Mouse (Mus musculus) hindbrain, embryonic 16.5 days (tissue): ENCODE data around the gene Olfr427. TPM values are rescaled to one million over a fixed set of nuclear protein-coding genes. Genes with fewer than 3 reads are reported as not detected.

Source experiments
- polyA plus RNA-seq: library from polyadenylated mRNA; unstranded; fragments of >200 nt; fragmentation: Nextera tagmentation; extraction: Ambion mirVana; gene quantifications from 2 replicates; pipeline ENCODE4 v1.2.1, GENCODE M21; 2015

Olfr427 gene
- polyA plus RNA-seq, 1 experiment from 2014 or later: not detected

Other genes with a start within 250 kb of the Olfr427 start
- 0.31 and 0.46 TPM in 2 replicates for gene Ifi211, start 183.8 kb upstream of the Olfr427 start, polyA plus RNA-seq
- 1.3 and 2.0 TPM in 2 replicates for gene Mndal, start 154.4 kb upstream of the Olfr427 start, polyA plus RNA-seq
- 0.65 and 1.2 TPM in 2 replicates for gene Ifi203, start 154.2 kb upstream of the Olfr427 start, polyA plus RNA-seq
- gene Ifi202b, start 114.1 kb upstream of the Olfr427 start, polyA plus RNA-seq: 0.11 TPM in 1 of 2 replicates, not detected in the other
- not detected in 2 replicates for gene Ifi205, start 65.1 kb upstream of the Olfr427 start, polyA plus RNA-seq
- not detected in 2 replicates for gene Olfr433, start 56.2 kb upstream of the Olfr427 start, polyA plus RNA-seq
- not detected in 2 replicates for gene Olfr432, start 47.7 kb upstream of the Olfr427 start, polyA plus RNA-seq
- gene Olfr430, start 30.3 kb upstream of the Olfr427 start, polyA plus RNA-seq: not detected in 2 replicates
- gene Olfr429, start 12.6 kb upstream of the Olfr427 start, polyA plus RNA-seq: not detected in 2 replicates
- not detected in 2 replicates for gene Olfr231, start 24.3 kb downstream of the Olfr427 start, polyA plus RNA-seq
- not detected in 2 replicates for gene Olfr424, start 34.6 kb downstream of the Olfr427 start, polyA plus RNA-seq
- gene Olfr420, start 58.7 kb downstream of the Olfr427 start, polyA plus RNA-seq: not detected in 2 replicates
- 0.03 and 0.07 TPM in 2 replicates for gene Spta1, start 75.9 kb downstream of the Olfr427 start, polyA plus RNA-seq
- not detected in 2 replicates for gene Olfr419, start 155.2 kb downstream of the Olfr427 start, polyA plus RNA-seq
- not detected in 2 replicates for gene Mptx1, start 233.6 kb downstream of the Olfr427 start, polyA plus RNA-seq